Mouse (Mus musculus): ENCODE results near the gene Auts2. TPM values are rescaled to one million over a fixed set of nuclear protein-coding genes. Genes with fewer than 3 reads are reported as not detected.

Auts2 gene
- total and polyA plus RNA-seq, 3 experiments: not detected

DNA sequence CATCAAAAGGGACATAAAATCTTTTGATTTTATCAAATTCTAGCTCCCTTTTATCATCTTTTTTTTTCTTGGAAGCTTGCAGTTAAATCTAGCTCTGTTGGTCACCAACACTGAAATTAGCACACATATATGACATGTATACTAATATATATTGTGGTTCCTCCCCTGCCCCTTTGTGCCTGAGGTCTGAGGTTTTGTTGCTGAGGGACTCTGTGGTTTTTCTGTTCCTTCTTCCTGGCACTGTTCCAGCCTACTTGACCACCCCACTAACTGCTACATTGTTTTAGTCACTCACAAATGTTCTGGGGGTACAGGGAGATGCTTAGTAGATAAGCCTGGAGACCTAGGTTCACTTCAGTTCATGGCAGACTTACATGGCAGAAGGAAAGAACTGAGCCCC lies 192.0 kb downstream of the Auts2 start:
- Histone ChIP-seq H3K27ac (ENCODE audit: insufficient read depth, low read depth) (no peak overlapping the region), H3K36me3 (replicated peaks in 1 of 2; ENCODE audit: control insufficient read depth in 1 of 2, insufficient read depth in 1 of 2, low read length in 1 of 2) (no peaks in the 10 kb centered on the region), H3K79me2 (replicated peaks; ENCODE audit: control insufficient read depth, extremely low read depth, insufficient read depth, poor library complexity, severe bottlenecking) (no peaks in the 10 kb centered on the region), H3K27me3 (replicated peaks) (no peaks in the 10 kb centered on the region), H3K4me2 (ENCODE audit: insufficient read depth, low read depth, poor library complexity, severe bottlenecking) (no peak overlapping the region), H3K4me3 (replicated peaks in 1 of 3; ENCODE audit: low read depth in 2 of 3, low read length in 2 of 3, poor library complexity in 1 of 3) (no peak overlapping the region), H3K9me3 (replicated peaks; ENCODE audit: low read length) (peaks cover 63% of the 10 kb centered on the region), H3K9ac (ENCODE audit: insufficient read depth, low read depth) (no peak overlapping the region), H3K4me1 (ENCODE audit: control insufficient read depth in 1 of 2, insufficient read depth in 2 of 2) (no peaks in the 10 kb centered on the region)
- in situ Hi-C loops (cut with MboI; ENCODE audit: low pct_ligation_motif_present, low pct_unique_long_range_greater_than_20kb, low sequenced_read_pairs): no loop called here
- no peak for TF ChIP-seq ZKSCAN1 (IDR thresholded peaks at IDR 0.05; ENCODE audit: borderline replicate concordance, low read depth, low read length)
- dilution Hi-C loops (cut with MboI; ENCODE audit: extremely low pct_ligation_motif_present, extremely low pct_unique_long_range_greater_than_20kb, low sequenced_read_pairs): no loop called here
- no peak for DNase-seq (ENCODE audit: extremely low read depth)

- no peak overlapping the region for H3K4me3 ChIP-seq (replicated peaks in 1 of 3; ENCODE audit: low read depth in 2 of 3, low read length in 2 of 3, poor library complexity in 1 of 3)
- no peak overlapping the region for H3K9ac ChIP-seq (ENCODE audit: insufficient read depth, low read depth)
- H3K27ac ChIP-seq (ENCODE audit: insufficient read depth, low read depth): no peak overlapping the region
- no peaks in the 10 kb centered on the region for H3K79me2 ChIP-seq (replicated peaks; ENCODE audit: control insufficient read depth, extremely low read depth, insufficient read depth, poor library complexity, severe bottlenecking)
- no peaks in the 10 kb centered on the region for H3K36me3 ChIP-seq (replicated peaks in 1 of 2; ENCODE audit: control insufficient read depth in 1 of 2, insufficient read depth in 1 of 2, low read length in 1 of 2)
- peaks cover 84% of the 10 kb centered on the region for H3K9me3 ChIP-seq (replicated peaks; ENCODE audit: low read length)
- H3K4me1 ChIP-seq (ENCODE audit: control insufficient read depth in 1 of 2, insufficient read depth in 2 of 2): no peaks in the 10 kb centered on the region
- no peak overlapping the region for H3K4me2 ChIP-seq (ENCODE audit: insufficient read depth, low read depth, poor library complexity, severe bottlenecking)
- H3K27me3 ChIP-seq (replicated peaks): no peaks in the 10 kb centered on the region
- no peak for TF ChIP-seq EP300 (IDR thresholded peaks at IDR 0.05; ENCODE audit: low read length)
- no peak for TF ChIP-seq UBTF (IDR thresholded peaks at IDR 0.05; ENCODE audit: low read depth, low read length)
- TF ChIP-seq CTCF (conservative IDR thresholded peaks at IDR 0.05 in 1 of 2, IDR thresholded peaks at IDR 0.05 in 1 of 2; ENCODE audit: low read depth in 2 of 2, low read length in 2 of 2): no peak
- no peak for TF ChIP-seq TBP (conservative IDR thresholded peaks at IDR 0.05; ENCODE audit: low read depth, low read length)
- no peak for TF ChIP-seq POLR2A (IDR thresholded peaks at IDR 0.05; ENCODE audit: low read depth, low read length)
- TF ChIP-seq MAX (IDR thresholded peaks at IDR 0.05; ENCODE audit: low read length): no peak
- TF ChIP-seq MEF2A (IDR thresholded peaks at IDR 0.05; ENCODE audit: borderline replicate concordance, low read depth, low read length): no peak
- TF ChIP-seq NRF1 (IDR thresholded peaks at IDR 0.05; ENCODE audit: low read depth, low read length): no peak
- no peak for TF ChIP-seq ELF1 (IDR thresholded peaks at IDR 0.05; ENCODE audit: low read depth, low read length)
- no peak for TF ChIP-seq RAD21 (IDR thresholded peaks at IDR 0.05; ENCODE audit: low read depth, low read length)
- no peak for TF ChIP-seq BHLHE40 (IDR thresholded peaks at IDR 0.05; ENCODE audit: low read depth, low read length)
- TF ChIP-seq ZNF384 (IDR thresholded peaks at IDR 0.05; ENCODE audit: low read depth, low read length): no peak
- no peak for TF ChIP-seq CHD2 (IDR thresholded peaks at IDR 0.05; ENCODE audit: low read length)
- dilution Hi-C loops (cut with MboI; ENCODE audit: extremely low pct_ligation_motif_present, extremely low pct_unique_long_range_greater_than_20kb, low sequenced_read_pairs): no loop called here
- in situ Hi-C loops (cut with MboI; ENCODE audit: low pct_ligation_motif_present, low pct_unique_long_range_greater_than_20kb, low sequenced_read_pairs): no loop called here
- DNase-seq (ENCODE audit: extremely low read depth): no peak
These were observed 201.8 kb downstream of the Auts2 start for GRCm38 (mm10) chr5:132341315-132341714.

DNA sequence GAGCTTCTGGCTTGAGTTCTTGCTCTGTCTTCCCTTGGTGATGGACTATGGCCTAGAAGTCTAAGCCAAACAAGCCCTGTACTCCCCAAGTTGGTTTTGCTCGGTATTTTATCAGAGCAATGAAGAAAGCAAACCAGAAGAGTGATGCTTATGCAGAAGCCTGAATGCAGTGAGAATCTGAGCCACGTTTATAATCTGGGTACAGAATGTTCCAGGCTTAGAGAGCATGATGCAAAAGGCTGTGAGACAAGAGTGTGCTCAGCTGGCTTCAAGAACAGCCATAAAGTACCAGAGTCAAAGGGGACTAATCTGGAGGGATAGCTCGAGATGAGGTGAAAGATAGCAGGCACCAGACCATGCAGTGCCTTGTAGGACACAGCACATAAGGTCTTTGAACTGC lies 205.5 kb downstream of the Auts2 start:
- H3K4me3 ChIP-seq (replicated peaks in 1 of 3; ENCODE audit: low read depth in 2 of 3, low read length in 2 of 3, poor library complexity in 1 of 3): no peak overlapping the region
- H3K4me2 ChIP-seq (ENCODE audit: insufficient read depth, low read depth, poor library complexity, severe bottlenecking): no peak overlapping the region
- H3K27ac ChIP-seq (ENCODE audit: insufficient read depth, low read depth): no peak overlapping the region
- dilution Hi-C loops (cut with MboI; ENCODE audit: extremely low pct_ligation_motif_present, extremely low pct_unique_long_range_greater_than_20kb, low sequenced_read_pairs) (no loop called here), in situ Hi-C loops (cut with MboI; ENCODE audit: low pct_ligation_motif_present, low pct_unique_long_range_greater_than_20kb, low sequenced_read_pairs) (no loop called here)
- no peaks in the 10 kb centered on the region for H3K79me2 ChIP-seq (replicated peaks; ENCODE audit: control insufficient read depth, extremely low read depth, insufficient read depth, poor library complexity, severe bottlenecking)
- no peaks in the 10 kb centered on the region for H3K36me3 ChIP-seq (replicated peaks in 1 of 2; ENCODE audit: control insufficient read depth in 1 of 2, insufficient read depth in 1 of 2, low read length in 1 of 2)
- TF ChIP-seq USF1 (IDR thresholded peaks at IDR 0.05; ENCODE audit: low read depth, low read length) (no peak), NRF1 (IDR thresholded peaks at IDR 0.05; ENCODE audit: low read depth, low read length) (no peak), E2F4 (IDR thresholded peaks at IDR 0.05; ENCODE audit: insufficient replicate concordance, low read depth, low read length) (no peak), ZMIZ1 (IDR thresholded peaks at IDR 0.05; ENCODE audit: low read depth, low read length) (no peak), JUN (IDR thresholded peaks at IDR 0.05; ENCODE audit: insufficient read depth, low read depth, low read length) (no peak), KAT2A (IDR thresholded peaks at IDR 0.05; ENCODE audit: insufficient replicate concordance, low read length) (no peak), CHD1 (IDR thresholded peaks at IDR 0.05; ENCODE audit: low read depth, low read length) (no peak), ZKSCAN1 (IDR thresholded peaks at IDR 0.05; ENCODE audit: borderline replicate concordance, low read depth, low read length) (no peak), RCOR1 (conservative IDR thresholded peaks at IDR 0.05; ENCODE audit: low read depth, low read length) (no peak)
- H3K4me1 ChIP-seq (ENCODE audit: control insufficient read depth in 1 of 2, insufficient read depth in 2 of 2): no peaks in the 10 kb centered on the region
- no peak for DNase-seq (ENCODE audit: extremely low read depth)
- H3K9me3 ChIP-seq (replicated peaks; ENCODE audit: low read length): peaks cover 87% of the 10 kb centered on the region
- no peaks in the 10 kb centered on the region for H3K27me3 ChIP-seq (replicated peaks)
- no peak overlapping the region for H3K9ac ChIP-seq (ENCODE audit: insufficient read depth, low read depth)

All from CH12.LX (cell line).